Mouse (Mus musculus) ES-CJ7 (cell line): ENCODE measurements at regions not wholly inside any gene's neighbourhood (a gene's known extent, or its start where the extent isn't known, plus 50 kb on each side); places are given as distances from the start of the nearest gene placed in this dataset.

Experiments used
- DNase-seq: peaks from one replicate; pipeline ENCODE4 v3.0.0; 2011; ENCODE audit warnings: low read depth, low spot score

DNA sequence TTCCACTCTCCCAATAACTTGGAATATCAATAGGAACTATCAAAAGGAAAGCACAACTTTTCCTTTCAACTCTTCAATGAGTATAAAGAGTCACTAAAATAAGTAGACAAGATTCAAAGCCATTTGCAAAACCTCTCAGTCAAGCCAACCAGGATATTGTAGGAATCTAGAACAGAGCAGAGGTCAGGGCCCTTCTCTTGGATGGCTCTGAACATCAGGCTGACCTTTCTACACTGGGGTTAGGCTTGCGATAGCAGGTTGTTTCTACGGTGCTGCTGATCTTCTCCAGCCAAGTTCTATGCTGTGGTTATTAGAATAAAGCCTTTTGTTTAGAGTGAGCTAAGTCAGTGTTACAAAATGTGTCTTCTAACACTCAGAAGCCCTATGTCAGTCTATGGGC lies 658.6 kb downstream of the Ofcc1 start:
- DNase-seq = no peak

DNA sequence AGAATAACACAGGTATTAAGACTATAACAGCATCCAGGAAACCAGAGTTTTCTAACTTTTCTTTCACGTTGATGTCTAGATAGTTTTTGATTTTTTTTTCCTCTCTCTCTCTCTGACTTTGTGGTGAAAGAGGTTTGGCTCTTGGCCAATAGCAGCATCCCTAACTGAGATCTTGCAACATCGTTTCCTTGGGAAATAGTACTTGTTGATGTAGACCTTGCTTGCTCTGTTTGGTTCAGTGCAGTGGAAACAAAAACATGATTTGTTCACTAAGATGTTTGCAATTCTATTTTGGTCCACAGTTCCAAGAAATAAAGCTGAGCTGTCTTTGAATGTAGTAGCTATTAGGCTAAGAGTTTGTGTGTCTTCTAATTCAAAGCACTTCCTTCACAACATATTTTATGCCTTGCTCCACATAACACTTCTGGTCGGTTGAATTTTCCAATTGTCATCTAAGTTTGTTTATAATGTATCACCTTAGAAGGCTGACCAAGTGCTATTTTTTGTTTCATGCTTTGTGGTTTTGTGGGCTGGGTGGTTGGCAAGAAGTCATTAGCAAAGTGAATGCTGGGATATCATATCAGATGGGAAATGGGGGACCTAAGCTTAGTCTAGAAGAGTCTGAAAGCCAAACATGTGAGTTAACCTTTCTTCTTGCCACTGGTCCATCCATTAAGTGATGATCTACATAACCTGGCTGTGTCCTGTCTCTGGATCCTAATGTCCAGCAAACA lies 669.8 kb downstream of the Ofcc1 start:
- no peak for DNase-seq

DNA sequence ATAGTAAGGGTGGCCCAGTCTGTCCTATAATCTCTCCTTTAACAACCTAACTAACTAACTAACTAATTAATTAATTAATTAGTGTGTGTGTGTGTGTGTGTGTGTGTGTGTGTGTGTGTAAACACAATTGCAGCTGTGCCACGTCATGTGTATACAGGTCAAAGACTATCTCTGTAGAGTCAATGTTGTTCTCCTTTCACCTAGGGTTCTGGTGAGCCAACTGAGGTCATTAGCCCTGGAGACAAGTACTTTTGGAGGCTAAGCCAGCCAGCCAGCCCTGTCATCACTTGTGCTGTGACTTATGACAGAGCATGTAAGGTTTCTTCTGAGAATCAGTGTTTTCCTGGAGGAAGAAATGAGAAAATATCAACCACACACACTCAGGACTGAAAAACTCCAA lies 696.7 kb downstream of the Ofcc1 start:
- no peak for DNase-seq

DNA sequence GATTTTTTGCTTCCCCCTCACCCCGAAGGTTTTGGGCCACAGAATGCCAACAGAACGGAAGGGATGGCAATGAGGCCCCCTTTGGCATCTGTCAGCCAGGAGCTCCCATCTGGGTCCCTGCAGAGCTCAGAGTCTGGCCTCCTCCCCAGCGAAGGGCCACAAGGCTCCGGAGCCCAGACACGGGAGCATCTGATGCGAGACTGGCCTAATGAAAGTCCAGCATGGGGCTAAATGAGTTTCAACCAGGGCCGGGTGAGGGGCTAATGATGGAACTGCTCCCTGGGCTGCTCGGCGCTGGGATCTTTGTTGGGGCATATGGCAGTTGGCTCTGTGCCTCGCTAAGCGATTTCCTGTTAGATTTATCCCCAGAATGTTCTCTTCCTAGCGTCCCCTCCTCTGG lies 688.8 kb upstream of the Slc35b3 start:
- DNase-seq = no peak

DNA sequence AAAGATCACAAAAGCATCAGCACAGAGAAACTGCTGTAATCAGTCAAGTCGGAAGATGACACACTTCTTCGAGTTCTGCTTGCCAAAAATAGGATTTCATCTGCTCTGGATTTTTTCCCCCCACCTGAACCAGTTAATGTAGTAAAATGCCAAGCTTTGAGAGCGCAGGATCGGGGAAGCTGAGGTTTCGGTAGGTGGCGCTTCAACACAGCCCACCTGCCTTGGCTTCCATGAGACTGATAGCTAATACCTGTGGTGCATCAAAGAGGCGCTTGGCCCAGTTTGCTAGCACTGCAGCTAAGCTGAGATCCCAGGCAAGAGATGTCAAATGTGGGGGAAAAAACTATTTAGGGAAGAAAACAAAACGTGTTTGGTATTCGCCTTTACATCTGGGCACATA lies 686.7 kb upstream of the Slc35b3 start:
- peak; percentile 62 for DNase-seq

DNA sequence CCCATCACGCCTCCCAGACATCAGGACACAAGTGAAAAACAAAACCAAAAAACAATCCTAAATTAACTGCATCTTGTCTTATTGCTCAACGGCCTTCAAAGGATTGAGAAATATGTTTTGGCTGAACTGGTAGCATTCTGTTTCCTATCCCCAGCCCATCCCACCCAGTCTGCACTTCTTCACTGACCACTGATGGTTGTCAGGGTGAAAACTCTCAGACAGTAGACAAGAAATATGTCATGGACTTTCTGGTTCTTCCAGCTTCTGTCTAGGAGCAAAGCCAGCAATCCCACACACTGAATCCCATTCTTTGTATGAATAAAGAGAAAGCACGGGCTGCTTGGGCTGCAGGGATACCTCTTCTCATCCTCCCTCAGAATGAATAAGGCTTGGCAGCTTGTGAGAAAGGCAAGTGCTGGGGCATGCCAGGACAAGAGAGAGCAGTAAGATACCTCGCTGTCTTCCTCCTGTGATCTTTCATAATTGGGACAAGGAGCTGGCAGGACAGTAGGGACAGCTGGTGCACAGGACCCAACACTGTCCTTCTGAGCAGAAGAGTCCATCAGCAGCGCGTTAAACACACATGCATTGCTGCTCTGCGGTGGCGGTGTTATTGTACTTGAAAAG lies 670.9 kb upstream of the Slc35b3 start:
- DNase-seq = no peak
